Mouse (Mus musculus) CH12.LX (cell line): ENCODE measurements around the gene Rab1a. TPM values are rescaled to one million over a fixed set of nuclear protein-coding genes. Genes with fewer than 3 reads are reported as not detected.

Experiments used
- DNase-seq: peaks from one replicate; pipeline ENCODE4 v3.0.0-alpha.2; 2013; ENCODE audit errors: extremely low read depth
- H3K27ac ChIP-seq: 2 replicates; pipeline ENCODE4 v1.5.1; 2012; ENCODE audit warnings: low read depth, mild to moderate bottlenecking, control low read depth, moderate library complexity; ENCODE audit not compliant: insufficient read depth
- H3K27me3 ChIP-seq: replicated peaks from 2 replicates; pipeline ENCODE3; 2012; ENCODE audit warnings: inconsistent platforms
- H3K36me3 ChIP-seq, 2 experiments: replicated peaks in 1 of 2; 2 replicates each; pipeline versions ENCODE3 to v1.6.1; 2012; ENCODE audit warnings: inconsistent platforms in 1 of 2, low read length in 1 of 2, mild to moderate bottlenecking in 1 of 2, mixed read lengths in 1 of 2, moderate library complexity in 1 of 2; ENCODE audit not compliant: control insufficient read depth in 1 of 2, insufficient read depth in 1 of 2
- H3K4me1 ChIP-seq, 2 experiments: 2 replicates each; pipeline ENCODE4 v1.6.1; 2012; ENCODE audit warnings: inconsistent platforms in 1 of 2, moderate library complexity in 1 of 2; ENCODE audit not compliant: insufficient read depth in 2 of 2, control insufficient read depth in 1 of 2
- H3K4me2 ChIP-seq: 2 replicates; pipeline ENCODE4 v1.6.1; 2012; ENCODE audit warnings: low read depth, mild to moderate bottlenecking, control low read depth; ENCODE audit not compliant: poor library complexity, insufficient read depth, severe bottlenecking
- H3K4me3 ChIP-seq, 3 experiments: fragments of 150-350 bp in 1 of 3; sonication (generic) in 1 of 3; replicated peaks in 1 of 3; 2 replicates each; pipeline versions ENCODE3 to v1.5.1; 2011 to 2012; ENCODE audit warnings: low read depth in 2 of 3, low read length in 2 of 3, mild to moderate bottlenecking in 2 of 3, moderate library complexity in 2 of 3, control low read depth in 1 of 3, improper control_type of control experiment in 1 of 3, inconsistent platforms in 1 of 3, mixed read lengths in 1 of 3; ENCODE audit not compliant: poor library complexity in 1 of 3
- H3K79me2 ChIP-seq: replicated peaks from 2 replicates; pipeline ENCODE4 v1.6.1; 2012; ENCODE audit warnings: mild to moderate bottlenecking, moderate library complexity; ENCODE audit not compliant: control insufficient read depth, poor library complexity, insufficient read depth, severe bottlenecking; ENCODE audit errors: extremely low read depth
- H3K9ac ChIP-seq: 2 replicates; pipeline ENCODE4 v1.6.1; 2012; ENCODE audit warnings: low read depth, mild to moderate bottlenecking, control low read depth, moderate library complexity; ENCODE audit not compliant: insufficient read depth
- H3K9me3 ChIP-seq: replicated peaks from 2 replicates; pipeline ENCODE3; 2012; ENCODE audit warnings: low read length, inconsistent platforms, mixed read lengths
- BHLHE40 ChIP-seq: IDR thresholded peaks from 2 replicates; pipeline ENCODE4 v1.6.1; 2011; ENCODE audit warnings: mild to moderate bottlenecking, low read depth, low read length, improper control_type of control experiment
- CHD2 ChIP-seq: IDR thresholded peaks from 2 replicates; pipeline ENCODE4 v1.6.1; 2011; ENCODE audit warnings: low read length, improper control_type of control experiment
- CTCF ChIP-seq, 2 experiments: IDR thresholded peaks in 1 of 2; conservative IDR thresholded peaks in 1 of 2; 2 replicates each; pipeline ENCODE4 v1.5.1; 2011 to 2012; ENCODE audit warnings: low read depth in 2 of 2, low read length in 2 of 2, improper control_type of control experiment in 1 of 2, inconsistent platforms in 1 of 2, mild to moderate bottlenecking in 1 of 2, moderate library complexity in 1 of 2
- ETS1 ChIP-seq: conservative IDR thresholded peaks from 2 replicates; pipeline ENCODE4 v1.6.1; 2012; ENCODE audit warnings: low read depth, mild to moderate bottlenecking, inconsistent platforms, low read length, improper control_type of control experiment, moderate library complexity
- IRF4 ChIP-seq: IDR thresholded peaks from 2 replicates; pipeline ENCODE4 v1.6.1; 2014; ENCODE audit warnings: low read depth, mild to moderate bottlenecking, inconsistent platforms, low read length, improper control_type of control experiment
- JUN ChIP-seq: IDR thresholded peaks from 2 replicates; pipeline ENCODE4 v1.6.1; 2011; ENCODE audit warnings: low read depth, mild to moderate bottlenecking, low read length, improper control_type of control experiment, moderate library complexity; ENCODE audit not compliant: insufficient read depth
- KAT2A ChIP-seq: IDR thresholded peaks from 2 replicates; pipeline ENCODE4 v1.6.1; 2012; ENCODE audit warnings: low read length, improper control_type of control experiment, inconsistent platforms; ENCODE audit not compliant: insufficient replicate concordance
- MAFK ChIP-seq: IDR thresholded peaks from 2 replicates; pipeline ENCODE4 v1.6.1; 2011; ENCODE audit warnings: low read length, improper control_type of control experiment; ENCODE audit not compliant: insufficient replicate concordance
- MAX ChIP-seq: IDR thresholded peaks from 2 replicates; pipeline ENCODE4 v1.6.1; 2011; ENCODE audit warnings: low read length, improper control_type of control experiment
- MXI1 ChIP-seq: IDR thresholded peaks from 2 replicates; pipeline ENCODE4 v1.6.1; 2011; ENCODE audit warnings: mild to moderate bottlenecking, low read depth, low read length, improper control_type of control experiment
- MYC ChIP-seq: IDR thresholded peaks from 2 replicates; pipeline ENCODE4 v1.6.1; 2011; ENCODE audit warnings: low read depth, mild to moderate bottlenecking, improper control_type of control experiment, low read length
- NELFE ChIP-seq: IDR thresholded peaks from 2 replicates; pipeline ENCODE4 v1.6.1; 2011; ENCODE audit warnings: low read depth, low read length, improper control_type of control experiment
- PAX5 ChIP-seq: IDR thresholded peaks from 2 replicates; pipeline ENCODE4 v1.6.1; 2012; ENCODE audit warnings: low read length, inconsistent platforms, mixed read lengths
- POLR2A ChIP-seq: IDR thresholded peaks from 2 replicates; pipeline ENCODE4 v1.6.1; 2011; ENCODE audit warnings: low read depth, mild to moderate bottlenecking, improper control_type of control experiment, low read length
- POLR2AphosphoS2 ChIP-seq: IDR thresholded peaks from 2 replicates; pipeline ENCODE4 v1.6.1; 2011; ENCODE audit warnings: low read depth, low read length, improper control_type of control experiment
- RAD21 ChIP-seq: IDR thresholded peaks from 2 replicates; pipeline ENCODE4 v1.6.1; 2011; ENCODE audit warnings: low read depth, mild to moderate bottlenecking, low read length, improper control_type of control experiment, moderate library complexity
- RCOR1 ChIP-seq: conservative IDR thresholded peaks from 2 replicates; pipeline ENCODE4 v1.6.1; 2012; ENCODE audit warnings: low read depth, mild to moderate bottlenecking, inconsistent platforms, low read length, improper control_type of control experiment
- SIN3A ChIP-seq: IDR thresholded peaks from 2 replicates; pipeline ENCODE4 v1.6.1; 2012; ENCODE audit warnings: low read length, improper control_type of control experiment, inconsistent platforms
- SMC3 ChIP-seq: IDR thresholded peaks from 2 replicates; pipeline ENCODE4 v1.6.1; 2011; ENCODE audit warnings: low read depth, low read length, improper control_type of control experiment
- UBTF ChIP-seq: IDR thresholded peaks from 2 replicates; pipeline ENCODE4 v1.6.1; 2012; ENCODE audit warnings: low read depth, mild to moderate bottlenecking, inconsistent platforms, low read length, improper control_type of control experiment, moderate library complexity
- dilution Hi-C: fragments of 300-500 bp; cut with MboI; formaldehyde crosslinking; loops from 2 replicates; pipeline ENCODE4 v1.14.3; 2020; ENCODE audit warnings: low sequenced_read_pairs; ENCODE audit not compliant: extremely low pct_unique_long_range_greater_than_20kb, extremely low pct_ligation_motif_present
- in situ Hi-C: fragments of 300-500 bp; cut with MboI; formaldehyde crosslinking; loops from 3 replicates; pipeline ENCODE4 v1.14.3; 2019; ENCODE audit warnings: low sequenced_read_pairs, low pct_ligation_motif_present, low pct_unique_long_range_greater_than_20kb, mixed read lengths
- polyA plus RNA-seq: library from polyadenylated mRNA; unstranded; fragments of >175 nt; gene quantifications from 2 replicates; pipeline ENCODE4 v1.2.1, GENCODE M21; 2012; ENCODE audit warnings: low read depth; ENCODE audit not compliant: insufficient read length
- total RNA-seq, 2 experiments: library from RNA; depleted of rRNA; stranded (reverse); fragments of 300-350 nt in 1 of 2; fragments of >200 nt in 1 of 2; gene quantifications; 2 replicates each; pipeline ENCODE4 v1.2.3; 2012 to 2014

The Rab1a gene
- total and polyA plus RNA-seq, 3 experiments = 76.7 to 263 (median 143) TPM

- no peak overlapping the region for H3K4me2 ChIP-seq
- in situ Hi-C loops (no loop called here), dilution Hi-C loops (no loop called here)
- no peaks in the 10 kb centered on the region for H3K27me3 ChIP-seq
- no peak overlapping the region for H3K27ac ChIP-seq
- no peak overlapping the region for H3K9ac ChIP-seq
- peaks cover 7% of the 10 kb centered on the region for H3K79me2 ChIP-seq
- no peak overlapping the region for H3K4me3 ChIP-seq
- no peaks in the 10 kb centered on the region for H3K9me3 ChIP-seq
- TF ChIP-seq MXI1 (no peak), POLR2A (peak; percentile 19; the same call in 1 of the 2 replicates)
- no peak for DNase-seq
- peaks cover 71 to 91% of the 10 kb centered on the region in 2 experiments for H3K36me3 ChIP-seq
- peaks cover 0 to 35% of the 10 kb centered on the region in 2 experiments; a peak in 2 of 4 replicates for H3K4me1 ChIP-seq
These were observed 29.1 kb downstream of the Rab1a start for GRCm38 (mm10) chr11:20230286-20230685.

GRCm38 (mm10) chr11:20231128-20231878 lies 30.1 kb downstream of the Rab1a start:
- DNase-seq = peak; percentile 69
- Histone ChIP-seq H3K36me3 (peaks cover 70 to 91% of the 10 kb centered on the region in 2 experiments), H3K79me2 (peaks cover 1% of the 10 kb centered on the region), H3K4me3 (no peak overlapping the region), H3K27me3 (no peaks in the 10 kb centered on the region), H3K9me3 (no peaks in the 10 kb centered on the region), H3K4me2 (no peak overlapping the region), H3K4me1 (peaks cover 0 to 35% of the 10 kb centered on the region in 2 experiments; a peak in 2 of 4 replicates), H3K9ac (no peak overlapping the region)
- dilution Hi-C loops = no loop called here
- in situ Hi-C loops = no loop called here
- no peak for TF ChIP-seq MAX
- no peak for TF ChIP-seq MYC
- TF ChIP-seq JUN = no peak
- TF ChIP-seq RCOR1 = no peak
- TF ChIP-seq POLR2A = no peak
- TF ChIP-seq ETS1 = no peak
- no peak for TF ChIP-seq SIN3A
- no peak for TF ChIP-seq IRF4
- no peak for TF ChIP-seq POLR2AphosphoS2
- no peak for TF ChIP-seq NELFE
- TF ChIP-seq CHD2 = no peak
- no peak for TF ChIP-seq RAD21
- no peak for TF ChIP-seq KAT2A
- TF ChIP-seq BHLHE40 = no peak
- TF ChIP-seq CTCF (conservative IDR thresholded peaks at IDR 0.05 in 1 of 2, IDR thresholded peaks at IDR 0.05 in 1 of 2; ENCODE audit: low read depth in 2 of 2, low read length in 2 of 2) = no peak
- no peak for TF ChIP-seq MAFK
- TF ChIP-seq UBTF = no peak
- TF ChIP-seq SMC3 = no peak
- no peak for TF ChIP-seq PAX5
- no peak for TF ChIP-seq MXI1
- TF ChIP-seq, all 38 proteins: peak for 0
- no peak overlapping the region for H3K27ac ChIP-seq
